Mouse (Mus musculus) heart, postnatal 25 days (tissue): ENCODE data around the gene Atp6v0a1. TPM values are rescaled to one million over a fixed set of nuclear protein-coding genes. Genes with fewer than 3 reads are reported as not detected.
A peak's percentile ranks its signal among the peaks of the same experiment; 100 is the strongest.

Source experiments
- DNase-seq: peaks from one replicate; pipeline ENCODE4 v3.0.0; 2022; ENCODE audit warnings: low spot score
- intact Hi-C: fragments of 180-260 bp; cut with DNase I; formaldehyde crosslinking; loops from one replicate; pipeline ENCODE4 v1.15.1; 2025
- total RNA-seq, 2 experiments: library from RNA; stranded (reverse); gene quantifications; 2 replicates each; pipeline ENCODE4 v1.2.3; 2021

The Atp6v0a1 gene
- total RNA-seq, 2 experiments from 2014 or later = 84.7 to 87.3 TPM

GRCm38 (mm10) chr11:101052751-101053473 lies 43.7 kb downstream of the Atp6v0a1 start:
- intact Hi-C loops = no loop called here
- peak; percentile 67 for DNase-seq

GRCm38 (mm10) chr11:101053974-101054373 lies 44.7 kb downstream of the Atp6v0a1 start:
- intact Hi-C loops = no loop called here

GRCm38 (mm10) chr11:101055418-101055817 lies 46.2 kb downstream of the Atp6v0a1 start:
- intact Hi-C loops = no loop called here
- no peak for DNase-seq

More at GRCm38 (mm10) chr11:101053974-101054373, 44.7 kb downstream of the Atp6v0a1 start:
- DNase-seq = no peak

GRCm38 (mm10) chr11:101056885-101057284 lies 47.6 kb downstream of the Atp6v0a1 start:
- DNase-seq = peak; percentile 50
- intact Hi-C loops = loop anchor here (2.0 kb wide), 2 partner anchors 74 to 164 kb away; no protein-coding TSS in a partner anchor

- intact Hi-C loops = loop anchor here (2.0 kb wide), 3 partner anchors 75 to 165 kb away; no protein-coding TSS in a partner anchor
- DNase-seq = peak; percentile 66
Measured at GRCm38 (mm10) chr11:101057860-101058259, 48.6 kb downstream of the Atp6v0a1 start.

GRCm38 (mm10) chr11:101058726-101059125 lies 49.5 kb downstream of the Atp6v0a1 start:
- DNase-seq = peak; percentile 51
- intact Hi-C loops = loop anchor here (2.0 kb wide), 1 partner anchor 100 kb away; no protein-coding TSS in a partner anchor

GRCm38 (mm10) chr11:101059473-101059872 lies 50.2 kb downstream of the Atp6v0a1 start:
- intact Hi-C loops = loop anchor here (2.0 kb wide), 1 partner anchor 101 kb away; no protein-coding TSS in a partner anchor
- DNase-seq = no peak

- DNase-seq = peak; percentile 78
- intact Hi-C loops = loop anchor here (10.0 kb wide), 2 partner anchors 315 to 345 kb away; partner anchors contain the start of genes Hspb9 and Kat2a
Measured at GRCm38 (mm10) chr11:101060126-101060525, 50.9 kb downstream of the Atp6v0a1 start.

- intact Hi-C loops = loop anchor here (10.0 kb wide), 2 partner anchors 316 to 346 kb away; partner anchors contain the start of genes Hspb9 and Kat2a
- no peak for DNase-seq
Measured at GRCm38 (mm10) chr11:101061049-101061448, 51.8 kb downstream of the Atp6v0a1 start.

GRCm38 (mm10) chr11:101062165-101062884 lies 53.1 kb downstream of the Atp6v0a1 start:
- DNase-seq = peak; percentile 74

GRCm38 (mm10) chr11:101062971-101063675 lies 53.9 kb downstream of the Atp6v0a1 start:
- intact Hi-C loops = loop anchor here (10.0 kb wide), 2 partner anchors 318 to 348 kb away; partner anchors contain the start of genes Hspb9 and Kat2a
- no peak for DNase-seq

More at GRCm38 (mm10) chr11:101062165-101062884, 53.1 kb downstream of the Atp6v0a1 start:
- intact Hi-C loops = loop anchor here (10.0 kb wide), 2 partner anchors 318 to 348 kb away; partner anchors contain the start of genes Hspb9 and Kat2a

- DNase-seq = peak; percentile 73
- intact Hi-C loops = loop anchor here (10.0 kb wide), 2 partner anchors 319 to 349 kb away; partner anchors contain the start of genes Hspb9 and Kat2a
Measured at GRCm38 (mm10) chr11:101063676-101064327, 54.5 kb downstream of the Atp6v0a1 start.

GRCm38 (mm10) chr11:101064462-101064861 lies 55.2 kb downstream of the Atp6v0a1 start:
- DNase-seq = no peak
- intact Hi-C loops = loop anchor here (10.0 kb wide), 2 partner anchors 320 to 350 kb away; partner anchors contain the start of genes Hspb9 and Kat2a

- no peak for DNase-seq
- intact Hi-C loops = loop anchor here (10.0 kb wide), 2 partner anchors 320 to 350 kb away; partner anchors contain the start of genes Hspb9 and Kat2a
Measured at GRCm38 (mm10) chr11:101065002-101065401, 55.8 kb downstream of the Atp6v0a1 start.

- peak; percentile 59 for DNase-seq
- intact Hi-C loops = loop anchor here (2.0 to 10.0 kb wide), 3 partner anchors 84 to 352 kb away; partner anchors contain the start of genes Hspb9 and Kat2a
Measured at GRCm38 (mm10) chr11:101066549-101067412, 57.5 kb downstream of the Atp6v0a1 start.

- intact Hi-C loops = loop anchor here (10.0 kb wide), 2 partner anchors 325 to 355 kb away; partner anchors contain the start of genes Hspb9 and Kat2a
- DNase-seq = peak; percentile 94
Measured at GRCm38 (mm10) chr11:101069391-101070188, 60.3 kb downstream of the Atp6v0a1 start, which contains the start of gene Naglu. Naglu (plus strand) TSS chr11:101070012.

- no peak for DNase-seq
- intact Hi-C loops = no loop called here
Measured at GRCm38 (mm10) chr11:101070189-101070527, 60.9 kb downstream of the Atp6v0a1 start.
